Mouse (Mus musculus) gastrocnemius, postnatal 36 days (tissue): ENCODE results near the gene Ghrhr. TPM values are rescaled to one million over a fixed set of nuclear protein-coding genes. Genes with fewer than 3 reads are reported as not detected.

Source experiments
- DNase-seq, 2 experiments: peaks; one replicate each; pipeline ENCODE4 v3.0.0; 2022
- intact Hi-C: fragments of 180-260 bp; cut with DNase I; formaldehyde crosslinking; loops from one replicate; pipeline ENCODE4 v1.15.1; 2025
- total RNA-seq, 2 experiments: library from RNA; stranded (reverse); gene quantifications; 2 replicates each; pipeline ENCODE4 v1.2.3; 2021

The Ghrhr gene
- total RNA-seq, 2 experiments from 2014 or later = not detected

GRCm38 (mm10) chr6:55435266-55436159, 59.4 kb downstream of the Ghrhr start:
- intact Hi-C loops = no loop called here
- DNase-seq = no peak

- no peak for DNase-seq
- intact Hi-C loops = no loop called here
Observed at GRCm38 (mm10) chr6:55437919-55438318, 61.8 kb downstream of the Ghrhr start.

Other genes with a start within 250 kb of the Ghrhr start
- gene Crhr2, start 243.3 kb upstream of the Ghrhr start, total RNA-seq = 10 to 100 TPM; 19.5 to 20.8 TPM
- gene Inmt, start 201.3 kb upstream of the Ghrhr start, total RNA-seq = 10 to 100 TPM in 1 of 2 experiments, 1 to 10 TPM in 1; 7.3 to 10.8 TPM
- gene Mindy4, start 172.9 kb upstream of the Ghrhr start, total RNA-seq = 1 to 10 TPM; 3.0 to 3.4 TPM
- gene Aqp1, start 39.9 kb upstream of the Ghrhr start, total RNA-seq = 100 to 1,000 TPM; 252 TPM
- 1 to 10 TPM in 1 of 2 experiments, under 1 TPM in 1; 0.86 to 1.6 TPM for gene Adcyap1r1, start 75.7 kb downstream of the Ghrhr start, total RNA-seq